Mouse (Mus musculus) heart, adult 2 months (tissue): ENCODE data around the gene Gramd1b.

Experiments used
- CTCF ChIP-seq: fragments of 200-600 bp; IDR thresholded peaks from 2 replicates; pipeline ENCODE4 v1.8.1; 2022; ENCODE audit warnings: antibody characterized with exemption, mild to moderate bottlenecking, moderate library complexity
- EP300 ChIP-seq: fragments of 200-500 bp; IDR thresholded peaks from 2 replicates; pipeline ENCODE4 v1.6.1; 2011; ENCODE audit warnings: low read depth, low read length, control low read depth; ENCODE audit not compliant: insufficient read depth

DNA sequence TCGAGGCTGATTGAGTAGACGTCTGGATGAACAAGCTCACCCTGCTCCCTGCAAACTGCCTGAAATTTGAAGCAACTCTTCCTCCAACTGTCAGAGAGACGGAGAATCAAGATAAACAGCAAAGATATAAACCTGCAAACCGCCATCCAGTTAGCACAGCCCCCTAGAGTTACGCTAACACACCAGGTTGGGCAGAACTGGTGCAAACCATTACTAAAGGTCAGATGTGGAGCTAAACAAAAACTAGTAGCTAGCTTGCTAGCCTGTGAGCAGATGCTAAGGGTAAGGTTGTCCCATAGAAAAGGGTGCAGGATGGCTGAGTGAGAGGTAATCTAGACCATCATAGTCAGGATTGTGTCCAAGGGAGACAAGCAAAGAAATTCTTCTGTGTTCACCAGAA, 80.4 kb downstream of the Gramd1b start:
- no peak for TF ChIP-seq CTCF
- TF ChIP-seq EP300, result no peak
